Mouse (Mus musculus): Measurements from ENCODE around the gene Ppp1r9a. TPM values are rescaled to one million over a fixed set of nuclear protein-coding genes. Genes with fewer than 3 reads are reported as not detected.
"Not testable (repeated sequence)": the region's sequence is repeated elsewhere in the genome, so short reads cannot be mapped to it uniquely, and the experiment has no call there.

Gene Ppp1r9a
- polyA plus RNA-seq (2016; fragmentation: Nextera tagmentation; extraction: Ambion mirVana): 23.0 and 26.6 TPM in 2 replicates

DNA sequence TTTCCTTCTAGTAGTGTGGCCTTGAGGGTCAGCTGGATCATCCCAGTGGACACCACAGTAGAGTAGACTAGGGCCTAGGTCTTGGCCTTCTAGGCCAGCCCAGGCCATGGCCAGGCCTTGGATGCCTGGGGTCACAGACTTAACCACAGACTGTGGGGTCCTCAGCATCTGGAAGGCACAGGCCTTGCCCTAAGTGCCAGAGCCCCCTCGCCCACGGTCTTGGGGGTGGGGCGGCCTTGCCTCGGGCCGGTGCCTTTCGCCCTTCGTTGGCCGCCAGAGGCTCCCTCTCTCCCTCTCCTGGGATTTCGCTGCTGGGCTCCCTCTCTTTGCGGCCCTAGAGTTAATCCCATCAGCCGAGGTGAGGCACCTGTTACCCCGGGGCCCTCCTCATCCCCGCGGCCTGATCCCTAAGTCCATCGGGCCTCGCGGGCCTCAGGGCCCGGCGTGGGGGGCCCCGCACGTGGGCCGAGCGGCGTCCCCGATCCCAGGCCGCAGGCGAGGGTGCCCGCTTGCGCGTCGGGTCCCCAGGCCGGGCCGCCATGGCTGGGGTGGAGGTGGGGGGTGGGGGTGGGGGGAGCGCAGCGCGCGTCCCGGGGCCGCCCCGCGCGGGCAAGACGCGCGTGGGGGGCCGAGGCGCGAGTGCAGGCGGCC is at the start of gene Ppp1r9a:
Gene Ppp1r9a (plus strand): TSS at position 244 of the 651 bp plus-strand sequence.
- H3K9ac ChIP-seq: peak within 1 kb of the TSS; percentile 94
- peaks cover 29% of the 10 kb centered on the region; the same call in 1 of the 2 replicates for H3K4me1 ChIP-seq
- H3K4me2 ChIP-seq (replicated peaks): peak within 1 kb of the TSS; percentile 85
- H3K4me3 ChIP-seq: peak within 1 kb of the TSS; percentile 70
- peak within 1 kb of the TSS; percentile 92 for H3K27ac ChIP-seq
- no peaks in the 10 kb centered on the region for H3K36me3 ChIP-seq
- H3K9me3 ChIP-seq: no peaks in the 10 kb centered on the region
- no peaks in the 10 kb centered on the region for H3K27me3 ChIP-seq
- ATAC-seq (ENCODE audit: insufficient number of reproducible peaks, insufficient read depth, low FRiP score, low TSS enrichment): peak; percentile 32; the same call in 1 of the 2 replicates
- 3% methylated on average over 33 of the region's 49 CpGs for WGBS

DNA sequence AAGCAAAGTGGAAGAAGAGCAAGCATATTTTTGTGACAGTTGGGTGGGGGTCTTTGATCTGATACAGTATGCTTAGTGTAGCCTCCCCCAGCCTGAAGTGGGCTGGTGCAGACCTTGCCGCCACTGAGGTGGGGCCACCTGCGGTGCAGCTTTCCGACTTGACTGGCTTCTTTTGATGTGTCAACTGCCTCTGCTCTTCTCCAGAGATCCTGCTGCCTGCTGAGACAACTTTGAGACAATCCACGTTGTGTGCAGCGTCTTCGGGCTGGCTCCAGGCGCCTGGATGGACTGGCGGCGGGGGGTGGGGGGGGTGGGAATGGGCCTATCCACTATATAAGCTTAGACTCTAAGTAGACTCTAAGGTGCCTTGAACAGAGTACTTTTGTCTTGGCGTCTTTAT is 47.5 kb upstream of the Ppp1r9a start:
- H3K4me2 ChIP-seq (replicated peaks): no peak overlapping the region
- ATAC-seq (ENCODE audit: insufficient number of reproducible peaks, insufficient read depth, low FRiP score, low TSS enrichment): no peak
- peaks cover 5% of the 10 kb centered on the region; the same call in 1 of the 2 replicates for H3K4me1 ChIP-seq
- H3K9me3 ChIP-seq: no peaks in the 10 kb centered on the region
- H3K27me3 ChIP-seq: no peaks in the 10 kb centered on the region
- H3K4me3 ChIP-seq: no peak overlapping the region
- 60% methylated on average over 10 of the region's 10 CpGs for WGBS
- H3K36me3 ChIP-seq: no peaks in the 10 kb centered on the region
- H3K27ac ChIP-seq: no peak overlapping the region
- no peak overlapping the region for H3K9ac ChIP-seq

- no peak overlapping the region for H3K4me2 ChIP-seq (replicated peaks)
- 95% methylated on average over 11 of the region's 11 CpGs for WGBS
- no peaks in the 10 kb centered on the region for H3K9me3 ChIP-seq
- H3K36me3 ChIP-seq: no peaks in the 10 kb centered on the region
- ATAC-seq (ENCODE audit: insufficient number of reproducible peaks, insufficient read depth, low FRiP score, low TSS enrichment): no peak
- no peak overlapping the region for H3K9ac ChIP-seq
- no peaks in the 10 kb centered on the region for H3K27me3 ChIP-seq
- no peak overlapping the region for H3K27ac ChIP-seq
- H3K4me3 ChIP-seq: no peak overlapping the region
- H3K4me1 ChIP-seq: no peaks in the 10 kb centered on the region
Measured at GRCm38 (mm10) chr6:4856919-4857318, 45.8 kb upstream of the Ppp1r9a start.

DNA sequence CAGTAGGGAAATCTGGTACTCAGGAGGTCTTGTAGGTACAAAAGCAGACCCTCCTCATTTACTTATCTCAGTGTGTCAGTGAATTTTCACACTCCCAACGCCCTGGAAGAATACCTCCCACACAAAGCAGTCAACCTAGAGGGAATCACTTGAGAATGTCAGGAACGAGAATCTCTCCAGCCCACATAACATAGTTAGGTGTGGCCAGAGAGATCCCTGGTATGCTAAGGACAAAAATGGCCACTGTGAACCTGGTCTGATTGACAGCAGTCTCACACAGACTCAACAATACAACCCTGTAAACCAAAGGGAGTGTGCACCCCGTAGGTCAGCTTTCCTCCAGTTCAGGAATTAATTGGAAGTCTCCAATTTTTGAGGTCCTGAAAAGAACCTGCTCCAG is 18.4 kb upstream of the Ppp1r9a start:
- WGBS: 76% methylated on average over 3 of the region's 3 CpGs
- H3K9ac ChIP-seq: no peak overlapping the region
- H3K27ac ChIP-seq: no peak overlapping the region
- no peak for ATAC-seq (ENCODE audit: insufficient number of reproducible peaks, insufficient read depth, low FRiP score, low TSS enrichment)
- H3K9me3 ChIP-seq: no peaks in the 10 kb centered on the region
- H3K36me3 ChIP-seq: no peaks in the 10 kb centered on the region
- H3K27me3 ChIP-seq: no peaks in the 10 kb centered on the region
- no peak overlapping the region for H3K4me2 ChIP-seq (replicated peaks)
- H3K4me1 ChIP-seq: no peaks in the 10 kb centered on the region
- no peak overlapping the region for H3K4me3 ChIP-seq

DNA sequence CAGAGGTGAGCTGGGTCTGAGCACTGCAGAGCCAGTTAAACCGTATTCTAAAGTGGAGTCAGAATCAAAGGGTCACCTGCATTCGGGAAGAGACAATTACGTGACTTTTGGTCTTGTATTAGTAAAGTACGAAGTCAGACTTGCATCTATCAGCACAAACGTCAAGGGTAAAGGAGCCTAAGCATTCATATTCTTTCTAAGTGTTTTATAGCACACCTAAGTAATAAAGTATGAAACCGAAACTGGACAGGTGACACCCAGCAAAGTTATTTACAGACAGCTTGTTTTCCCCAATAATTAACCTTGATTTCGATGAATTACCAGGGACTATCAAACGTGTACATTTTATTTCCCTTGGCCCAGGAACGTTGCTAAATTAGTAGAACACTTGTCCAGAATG is 13.2 kb upstream of the Ppp1r9a start:
- WGBS: 84% methylated on average over 9 of the region's 9 CpGs

GRCm38 (mm10) chr6:4892417-4892816 is 10.3 kb upstream of the Ppp1r9a start:
- WGBS: 21% methylated on average over 11 of the region's 11 CpGs
- no peak overlapping the region for H3K9ac ChIP-seq
- no peaks in the 10 kb centered on the region for H3K27me3 ChIP-seq
- H3K9me3 ChIP-seq: no peaks in the 10 kb centered on the region
- H3K36me3 ChIP-seq: no peaks in the 10 kb centered on the region
- no peak overlapping the region for H3K4me2 ChIP-seq (replicated peaks)
- no peak overlapping the region for H3K4me3 ChIP-seq
- no peaks in the 10 kb centered on the region for H3K4me1 ChIP-seq
- no peak overlapping the region for H3K27ac ChIP-seq
- ATAC-seq (ENCODE audit: insufficient number of reproducible peaks, insufficient read depth, low FRiP score, low TSS enrichment): no peak

More for the DNA sequence above, 13.2 kb upstream of the Ppp1r9a start:
- H3K27me3 ChIP-seq: no peaks in the 10 kb centered on the region
- H3K4me1 ChIP-seq: no peaks in the 10 kb centered on the region
- no peak overlapping the region for H3K4me3 ChIP-seq
- no peak overlapping the region for H3K4me2 ChIP-seq (replicated peaks)
- no peaks in the 10 kb centered on the region for H3K9me3 ChIP-seq
- ATAC-seq (ENCODE audit: insufficient number of reproducible peaks, insufficient read depth, low FRiP score, low TSS enrichment): no peak
- no peak overlapping the region for H3K27ac ChIP-seq
- no peak overlapping the region for H3K9ac ChIP-seq
- no peaks in the 10 kb centered on the region for H3K36me3 ChIP-seq

DNA sequence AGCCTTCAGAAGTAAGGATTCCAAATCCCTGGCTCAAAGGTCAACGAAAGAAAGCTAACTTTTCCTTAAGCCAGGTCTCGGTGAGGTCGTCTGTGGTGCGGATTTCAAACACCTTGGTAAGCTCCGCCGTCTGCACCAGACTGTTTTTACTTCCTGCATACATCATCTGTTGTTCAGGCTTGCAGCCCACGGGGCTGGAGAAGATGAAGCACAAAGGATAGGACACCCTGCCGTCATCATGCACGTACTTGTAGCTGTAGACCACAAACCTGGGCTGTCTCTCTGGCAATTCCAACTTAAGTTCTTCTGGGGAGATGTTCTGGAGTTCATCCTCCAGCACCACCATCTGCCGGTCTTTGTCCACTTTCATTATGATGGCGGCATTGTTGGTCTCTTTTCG is 9.4 kb upstream of the Ppp1r9a start:
- WGBS: 58% methylated on average over 12 of the region's 12 CpGs

DNA sequence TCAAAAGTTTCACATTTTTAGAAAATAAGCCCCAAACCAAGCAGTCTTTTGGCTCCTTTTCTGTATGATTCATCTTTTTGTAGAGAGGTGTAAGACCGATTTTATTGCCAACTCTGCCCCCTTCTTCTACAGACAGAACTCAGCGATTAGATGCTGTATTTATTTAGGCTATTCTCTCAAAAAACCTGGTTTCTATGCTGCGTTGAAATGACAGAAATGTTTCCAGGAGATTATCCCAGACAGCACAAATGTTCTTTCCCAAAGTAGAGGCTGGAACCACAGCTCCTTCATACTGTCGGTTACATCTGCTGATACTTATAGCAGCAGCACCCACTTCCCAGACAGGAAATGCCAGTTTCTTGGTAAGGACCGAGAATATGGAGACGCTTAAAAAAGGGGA is 2.8 kb upstream of the Ppp1r9a start:
- no peaks in the 10 kb centered on the region for H3K36me3 ChIP-seq
- no peak for ATAC-seq (ENCODE audit: insufficient number of reproducible peaks, insufficient read depth, low FRiP score, low TSS enrichment)
- H3K9ac ChIP-seq: no peak overlapping the region
- H3K4me2 ChIP-seq (replicated peaks): no peak overlapping the region
- peaks cover 12% of the 10 kb centered on the region; the same call in 1 of the 2 replicates for H3K4me1 ChIP-seq
- H3K27me3 ChIP-seq: no peaks in the 10 kb centered on the region
- no peaks in the 10 kb centered on the region for H3K9me3 ChIP-seq
- no peak overlapping the region for H3K27ac ChIP-seq
- 66% methylated on average over 6 of the region's 6 CpGs for WGBS
- H3K4me3 ChIP-seq: no peak overlapping the region

More for the DNA sequence above, 9.4 kb upstream of the Ppp1r9a start:
- H3K36me3 ChIP-seq; H3K4me1 ChIP-seq; H3K4me3 ChIP-seq; H3K9me3 ChIP-seq; H3K4me2 ChIP-seq (replicated peaks); ATAC-seq (ENCODE audit: insufficient number of reproducible peaks, insufficient read depth, low FRiP score, low TSS enrichment); H3K9ac ChIP-seq; H3K27ac ChIP-seq; H3K27me3 ChIP-seq: not testable (repeated sequence)

DNA sequence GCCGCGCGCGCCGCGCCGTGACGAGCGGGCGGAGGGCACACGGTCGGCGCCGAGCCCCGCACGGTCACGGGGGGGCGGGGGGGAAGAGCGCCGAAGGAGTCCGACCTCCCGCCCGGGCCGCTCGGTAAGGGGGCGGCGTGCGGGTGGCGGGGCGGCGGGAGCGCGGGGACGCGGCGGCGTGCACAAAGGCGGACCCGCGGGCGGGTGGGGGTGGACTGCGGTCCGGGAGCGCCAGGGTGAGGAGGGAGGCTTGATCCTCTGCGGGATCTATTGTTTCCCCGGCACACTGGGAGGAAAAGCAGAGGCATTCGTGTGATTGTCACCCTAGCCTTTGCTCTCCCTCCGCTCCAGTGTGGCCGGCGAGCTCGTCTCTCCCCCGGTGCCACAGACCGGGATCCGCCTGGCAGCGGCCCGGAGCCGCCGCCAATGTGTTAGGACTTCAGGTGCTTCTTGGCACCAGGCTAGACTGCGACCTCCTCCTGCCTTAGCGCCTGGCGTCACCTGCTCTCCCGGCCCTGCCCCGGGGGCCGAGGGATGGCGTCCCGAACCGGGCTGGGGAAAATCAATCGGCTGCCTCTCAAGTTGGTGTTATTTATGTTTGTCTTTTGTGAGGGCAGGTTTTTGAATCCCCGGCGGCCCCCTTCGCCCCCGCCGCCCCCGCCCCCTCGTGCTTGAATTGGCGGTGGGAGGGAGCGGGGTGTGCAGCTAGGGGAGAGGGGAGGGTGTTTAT is 773 bp downstream of the Ppp1r9a start:
- under 1% methylated on average over 58 of the region's 77 CpGs for WGBS
- no peaks in the 10 kb centered on the region for H3K9me3 ChIP-seq
- peak; percentile 73 for ATAC-seq (ENCODE audit: insufficient number of reproducible peaks, insufficient read depth, low FRiP score, low TSS enrichment)

DNA sequence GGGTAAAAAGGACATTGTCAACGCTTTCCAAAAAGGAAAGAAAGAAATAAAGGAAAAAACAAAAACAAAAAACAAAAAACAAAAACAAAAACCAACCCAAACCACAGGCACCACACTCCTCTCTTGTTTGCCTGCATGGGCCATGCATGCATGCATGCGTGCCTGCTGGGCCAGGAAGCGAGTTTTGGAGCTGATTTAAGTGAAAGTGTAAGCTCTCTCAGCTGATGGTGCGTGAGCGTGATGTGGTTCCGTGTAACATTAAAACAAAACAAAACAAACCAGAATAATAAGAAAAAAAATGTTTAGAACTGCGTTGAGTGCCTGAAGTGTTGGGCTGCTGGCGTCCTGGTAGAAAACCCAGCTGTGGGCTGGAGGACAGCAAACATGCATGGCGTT is 1.3 kb downstream of the Ppp1r9a start:
- Histone ChIP-seq H3K9me3 (no peaks in the 10 kb centered on the region), H3K27ac (peak overlapping the region; percentile 92), H3K36me3 (no peaks in the 10 kb centered on the region), H3K9ac (peak overlapping the region; percentile 94), H3K4me1 (peaks cover 38% of the 10 kb centered on the region; the same call in 1 of the 2 replicates), H3K4me2 (replicated peaks) (peak overlapping the region; percentile 85), H3K4me3 (peak overlapping the region; percentile 70), H3K27me3 (no peaks in the 10 kb centered on the region)
- no peak for ATAC-seq (ENCODE audit: insufficient number of reproducible peaks, insufficient read depth, low FRiP score, low TSS enrichment)
- 5% methylated on average over 9 of the region's 9 CpGs for WGBS

More for the DNA sequence above, 773 bp downstream of the Ppp1r9a start:
- peak overlapping the region; percentile 92 for H3K27ac ChIP-seq
- peaks cover 33% of the 10 kb centered on the region; the same call in 1 of the 2 replicates for H3K4me1 ChIP-seq
- H3K27me3 ChIP-seq: no peaks in the 10 kb centered on the region
- peak overlapping the region; percentile 94 for H3K9ac ChIP-seq
- H3K4me3 ChIP-seq: peak overlapping the region; percentile 70
- peak overlapping the region; percentile 85 for H3K4me2 ChIP-seq (replicated peaks)
- no peaks in the 10 kb centered on the region for H3K36me3 ChIP-seq

DNA sequence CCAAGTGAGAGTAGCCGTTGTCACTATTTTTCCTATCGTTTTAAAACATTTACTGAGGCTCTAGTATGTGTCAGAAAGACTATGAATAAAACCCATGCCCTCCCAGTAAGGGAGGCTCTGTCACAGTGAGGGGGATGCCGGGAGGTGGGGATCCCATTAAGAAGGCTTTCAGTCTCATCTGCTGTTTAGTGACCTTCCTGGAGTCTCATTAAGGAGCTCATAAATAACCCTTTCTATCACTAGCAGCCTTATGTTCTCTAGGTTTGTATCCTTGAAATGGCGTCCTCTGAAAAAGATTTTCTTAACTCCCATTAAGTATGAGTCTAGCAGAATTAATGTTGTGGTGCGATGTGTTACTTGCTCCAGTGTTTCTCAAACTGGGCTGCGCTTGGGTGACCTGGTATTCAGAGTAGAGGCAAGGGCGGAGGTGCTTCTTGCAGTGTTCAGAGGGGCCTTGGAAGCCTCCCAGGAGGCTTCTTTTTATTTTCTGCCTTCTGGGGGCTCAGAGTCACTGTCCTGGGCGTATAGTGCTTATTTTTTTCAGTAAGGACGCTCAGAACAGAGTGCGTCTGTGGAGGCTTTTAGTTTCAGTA is 7.4 kb downstream of the Ppp1r9a start:
- ATAC-seq (ENCODE audit: insufficient number of reproducible peaks, insufficient read depth, low FRiP score, low TSS enrichment): no peak

More for the DNA sequence above, 7.4 kb downstream of the Ppp1r9a start:
- Histone ChIP-seq H3K4me3 (no peak overlapping the region), H3K27ac (no peak overlapping the region), H3K4me2 (replicated peaks) (no peak overlapping the region), H3K27me3 (no peaks in the 10 kb centered on the region), H3K4me1 (0 out of 2 replicates have a peak, but pooled peaks cover 26% of the 10 kb centered on the region), H3K36me3 (no peaks in the 10 kb centered on the region), H3K9me3 (no peaks in the 10 kb centered on the region), H3K9ac (no peak overlapping the region)
- 66% methylated on average over 10 of the region's 10 CpGs for WGBS
